Mouse (Mus musculus): Measurements from ENCODE around the gene Mindy2.

The Mindy2 gene

DNA sequence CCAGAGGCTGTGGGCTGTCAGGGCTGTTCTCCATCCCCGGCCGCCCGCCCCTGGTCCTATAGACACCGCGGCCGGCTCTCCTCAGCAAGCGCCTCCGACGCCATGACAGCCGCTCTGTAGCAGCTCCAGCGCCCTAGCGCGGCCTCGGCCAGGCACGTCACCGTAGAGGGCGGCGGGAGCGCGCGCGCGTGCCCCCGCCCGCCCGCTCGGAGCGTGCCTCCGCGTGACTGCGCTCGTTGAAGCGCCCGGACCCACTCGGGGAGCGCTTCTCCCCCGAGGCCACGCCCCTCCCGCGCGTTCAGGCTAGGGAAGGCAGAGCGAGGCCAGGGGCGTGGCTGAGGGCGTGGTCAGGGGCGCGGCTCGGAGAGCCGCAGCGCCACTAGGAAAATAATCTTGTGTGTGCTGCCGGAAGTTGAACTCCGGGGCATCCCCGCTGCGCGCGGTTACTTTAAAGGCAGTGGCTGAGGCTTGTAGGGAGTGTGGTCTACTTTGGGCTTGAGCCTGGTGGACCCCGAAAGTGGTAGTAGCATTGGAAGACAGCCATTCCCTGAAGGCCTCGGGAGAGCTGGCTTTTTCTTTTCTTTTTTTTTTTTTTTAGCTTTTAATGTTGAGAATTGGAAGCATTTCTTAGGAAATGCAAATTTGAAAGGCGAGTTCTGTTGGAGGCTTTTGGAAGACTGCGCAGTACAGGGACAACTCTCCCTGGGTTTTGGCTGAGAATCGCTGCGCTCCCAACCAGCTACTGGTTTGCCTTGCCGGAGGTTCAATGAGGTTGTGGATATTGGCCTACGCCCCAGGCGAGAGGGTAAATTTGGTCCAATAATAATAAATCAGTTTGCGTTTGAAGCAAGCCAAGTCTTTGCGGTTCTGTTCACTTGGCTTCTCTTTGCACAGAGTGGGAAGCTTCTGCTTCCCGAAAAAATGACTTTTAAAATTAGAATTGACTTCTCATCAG, at the start of gene Mindy2:
Mindy2 (minus strand) TSS at position 162 of the 955 bp plus-strand sequence.
- DNase-seq: peak; percentile 99

- DNase-seq: no peak
These were observed 49.5 kb upstream of the Mindy2 start for GRCm38 (mm10) chr9:70706444-70706843.

DNA sequence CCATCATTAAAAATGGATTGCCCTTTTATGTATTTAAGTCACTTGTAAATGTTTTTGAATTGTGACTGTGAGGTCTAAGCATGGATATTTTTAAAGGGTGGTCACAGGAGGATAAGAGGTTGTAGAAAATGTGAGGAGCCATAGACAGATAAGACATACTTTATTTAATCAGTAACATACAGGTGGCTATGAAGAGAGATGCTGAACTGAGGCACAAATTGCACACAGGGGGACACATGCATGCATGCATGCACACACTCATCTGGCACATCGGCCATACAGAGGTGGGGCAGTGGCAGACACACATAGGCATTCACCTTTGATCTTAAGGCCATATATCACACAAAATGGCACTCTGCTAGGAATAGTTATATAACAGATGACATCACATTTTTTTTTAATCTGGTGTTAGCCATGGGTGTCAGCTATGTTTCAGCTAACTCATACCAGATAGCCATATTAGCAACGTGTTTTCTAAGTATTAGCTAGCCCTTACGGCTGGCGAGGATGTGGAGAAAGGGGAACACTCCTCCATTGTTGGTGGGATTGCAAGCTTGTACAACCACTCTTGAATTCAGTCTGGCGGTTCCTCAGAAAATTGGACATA, 46.7 kb upstream of the Mindy2 start:
- no peak for DNase-seq

DNA sequence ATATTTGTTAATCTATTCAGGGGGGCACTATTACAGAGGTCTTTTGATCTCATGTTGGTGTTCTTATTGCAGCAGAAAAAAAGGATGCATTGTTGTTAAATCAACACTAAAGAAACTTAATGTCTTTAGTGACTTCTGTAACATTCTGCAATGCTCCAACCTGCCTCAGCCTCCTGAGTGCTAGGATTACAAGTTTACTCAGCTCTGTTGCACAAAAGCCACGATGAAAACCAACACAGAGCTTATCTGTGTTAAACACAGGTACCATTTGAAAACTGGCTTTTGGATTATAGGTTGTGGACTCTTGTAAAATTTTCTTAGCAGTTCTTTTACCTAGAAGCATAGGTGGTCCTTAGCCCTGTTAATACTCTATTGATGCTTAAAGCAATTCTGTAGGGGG, 41.1 kb upstream of the Mindy2 start:
- DNase-seq: no peak

DNA sequence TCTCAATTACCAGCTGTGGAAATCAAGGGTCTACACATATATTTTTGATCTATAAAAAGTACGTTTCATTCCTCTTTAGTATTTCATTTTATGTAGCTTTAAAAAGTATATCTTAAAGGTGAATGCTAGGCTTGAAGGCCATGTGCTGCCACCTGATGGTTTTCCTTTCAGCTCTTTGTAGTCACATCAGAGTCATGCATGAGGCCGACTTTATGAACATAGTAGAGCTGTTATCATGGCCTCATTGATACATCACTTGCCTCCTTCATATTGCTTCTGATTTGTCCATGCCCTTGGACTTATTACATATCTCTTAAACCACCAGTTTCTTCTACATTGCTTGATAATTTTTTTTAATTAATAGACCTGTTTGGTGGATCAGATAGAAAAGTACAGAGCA, 38.7 kb upstream of the Mindy2 start:
- DNase-seq: no peak

- DNase-seq: no peak
These were observed 35.1 kb upstream of the Mindy2 start for GRCm38 (mm10) chr9:70691772-70692693.

DNA sequence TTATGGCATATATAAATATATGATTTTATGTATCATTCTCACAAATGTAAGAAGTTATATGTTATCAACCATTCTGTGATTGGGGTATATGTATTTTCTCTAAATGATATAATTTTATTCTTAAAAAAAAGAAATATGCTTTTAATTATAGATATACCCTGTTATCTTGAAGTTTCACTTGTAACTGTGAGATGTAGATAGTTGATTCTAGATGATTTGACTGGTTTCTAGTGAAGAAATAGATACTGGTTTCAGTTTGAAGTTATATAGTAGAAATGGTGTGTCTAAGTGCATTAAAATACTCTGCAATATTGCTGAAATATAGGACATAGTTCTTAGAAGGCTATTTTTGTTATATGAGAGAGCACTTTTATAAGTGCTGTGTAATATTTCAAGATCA, 33.6 kb upstream of the Mindy2 start:
- DNase-seq: no peak

DNA sequence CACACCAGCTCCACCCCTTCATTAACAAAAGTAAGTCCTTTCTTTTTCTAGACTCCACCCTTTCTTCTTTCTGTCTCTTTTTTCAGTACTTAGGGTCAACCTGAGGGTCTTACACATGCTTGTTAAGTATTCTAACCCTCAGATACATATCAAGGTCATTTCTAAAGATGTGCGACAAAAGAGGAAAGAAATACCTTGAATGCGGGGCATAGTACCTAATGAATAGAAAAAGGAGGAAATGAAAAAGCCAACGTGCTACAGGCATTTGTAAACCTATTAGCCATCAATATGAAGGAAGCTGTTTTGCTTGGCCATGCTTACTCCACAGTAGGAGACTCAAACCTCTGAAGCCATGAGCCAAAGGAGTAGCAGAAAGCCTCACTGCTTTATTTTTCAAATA, 33.0 kb upstream of the Mindy2 start:
- no peak for DNase-seq

- no peak for DNase-seq
These were observed 31.5 kb upstream of the Mindy2 start for GRCm38 (mm10) chr9:70688301-70688968.

GRCm38 (mm10) chr9:70682202-70682601, 25.2 kb upstream of the Mindy2 start:
- no peak for DNase-seq

- DNase-seq: peak; percentile 46
These were observed 22.4 kb upstream of the Mindy2 start for GRCm38 (mm10) chr9:70679132-70680091.

- peak; percentile 99 for DNase-seq
These were observed 21.7 kb upstream of the Mindy2 start, which contains the start of gene Adam10 for GRCm38 (mm10) chr9:70678682-70679131. Gene Adam10 (plus strand): TSS chr9:70678997.

- DNase-seq: no peak
These were observed 19.0 kb upstream of the Mindy2 start for GRCm38 (mm10) chr9:70675961-70676360.

- no peak for DNase-seq
These were observed 18.1 kb upstream of the Mindy2 start for GRCm38 (mm10) chr9:70675117-70675516.

DNA sequence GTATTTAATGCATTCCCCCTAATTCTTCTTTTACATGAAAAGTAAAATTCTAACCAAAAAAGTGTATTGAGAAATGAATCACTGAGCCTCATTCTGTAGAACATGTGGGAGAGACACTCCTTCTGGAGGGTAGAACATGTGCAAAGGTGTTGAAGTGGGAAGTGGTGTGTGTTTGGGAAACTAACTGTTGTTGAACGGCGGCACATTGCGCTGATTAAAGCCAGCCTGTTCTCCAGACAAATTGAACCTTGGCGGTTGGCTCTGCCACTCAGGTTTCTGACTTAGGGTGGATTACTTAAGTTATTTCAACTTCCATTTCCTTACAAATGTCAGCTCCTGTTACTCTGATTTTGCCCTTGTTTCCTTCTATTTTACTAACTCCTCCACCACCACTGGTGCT, 16.7 kb upstream of the Mindy2 start:
- DNase-seq: no peak

GRCm38 (mm10) chr9:70671772-70672579, 15.0 kb upstream of the Mindy2 start:
- DNase-seq: no peak

DNA sequence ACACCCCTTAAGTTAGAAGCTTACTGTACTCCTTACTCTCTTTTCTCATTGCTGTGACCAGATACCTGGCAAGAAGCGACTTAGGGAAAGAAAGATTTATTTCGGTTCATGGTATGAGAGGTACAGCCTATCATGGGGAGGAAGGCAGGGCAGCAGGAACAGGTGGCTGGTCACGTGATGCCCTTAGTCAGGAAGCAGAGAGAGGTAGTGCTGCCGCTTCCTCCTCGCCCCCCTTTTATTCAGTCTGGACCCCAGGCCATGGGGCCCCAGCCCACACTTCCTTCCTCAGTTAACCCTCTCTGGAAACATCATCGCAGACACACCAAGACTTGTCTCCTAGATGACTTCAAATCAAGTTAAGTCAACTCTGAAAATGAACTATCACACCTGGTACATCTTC, 14.3 kb upstream of the Mindy2 start:
- DNase-seq: no peak

DNA sequence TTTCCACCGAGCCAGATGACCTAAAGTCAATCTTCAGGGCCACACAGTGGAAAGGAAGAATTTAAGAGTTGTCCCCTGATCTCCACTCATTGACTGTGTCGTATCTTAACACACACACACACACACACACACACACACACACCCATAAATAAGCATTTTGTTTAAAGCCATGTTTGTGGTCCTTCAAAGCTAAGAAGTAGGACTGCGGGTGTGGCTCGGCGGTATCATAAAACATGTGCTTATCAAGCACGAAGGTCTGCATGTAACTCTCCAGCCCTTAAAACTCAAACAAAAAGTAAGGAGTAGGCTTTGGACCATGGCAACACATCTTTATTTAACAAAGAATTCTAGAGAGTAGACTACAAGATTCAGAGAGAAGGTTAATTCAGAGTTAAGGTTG, 13.4 kb upstream of the Mindy2 start:
- DNase-seq: no peak

GRCm38 (mm10) chr9:70669197-70669596, 12.2 kb upstream of the Mindy2 start:
- no peak for DNase-seq

DNA sequence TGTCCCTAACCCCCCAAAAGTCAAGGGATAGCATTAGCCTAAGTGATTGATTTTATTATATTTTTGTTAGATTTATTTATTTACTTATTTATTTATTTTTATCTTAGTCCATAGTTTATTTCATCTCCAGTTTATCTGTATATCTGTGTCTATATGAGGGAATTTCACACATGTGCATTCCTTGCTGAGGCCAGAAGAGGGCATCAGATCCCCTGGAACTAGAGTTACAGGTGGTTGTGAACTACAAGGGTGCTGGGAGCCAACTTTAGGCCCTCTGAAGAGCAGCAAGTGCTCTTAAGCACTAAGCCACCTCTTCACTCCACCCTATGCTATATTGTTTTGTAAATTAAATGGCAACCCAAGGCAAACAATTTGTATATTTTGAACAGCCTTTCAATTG, 11.1 kb upstream of the Mindy2 start:
- DNase-seq: no peak

Measured in right cerebral cortex, postnatal 14 days (tissue).